Mouse (Mus musculus): ENCODE data around the gene Hist1h2ae.

GRCm38 (mm10) chr13:23576906-23577639 lies 6.1 kb upstream of the Hist1h2ae start:
- TF ChIP-seq POLR2A (IDR thresholded peaks at IDR 0.05; ENCODE audit: insufficient read depth, low read length) (no peak), CTCF (IDR thresholded peaks at IDR 0.05; ENCODE audit: low read depth, low read length) (no peak)

Data from ES-Bruce4 (cell line).